Mouse (Mus musculus): ENCODE measurements around the gene Fbxw8.

- TF ChIP-seq POLR2A (IDR thresholded peaks at IDR 0.05; ENCODE audit: control insufficient read depth, low read depth, low read length), result no peak
- TF ChIP-seq CTCF (IDR thresholded peaks at IDR 0.05; ENCODE audit: control insufficient read depth, insufficient read depth, insufficient replicate concordance, low read depth, low read length), result no peak
Observed at GRCm38 (mm10) chr5:118123096-118123495, 32.2 kb downstream of the Fbxw8 start.
